Mouse (Mus musculus): ENCODE results near the gene Arhgef7. TPM values are rescaled to one million over a fixed set of nuclear protein-coding genes. Genes with fewer than 3 reads are reported as not detected.

Arhgef7 gene
- 101 and 105 TPM in 2 replicates for total RNA-seq (2014; rRNA removed)
- polyA plus RNA-seq (2015; fragmentation: Nextera tagmentation; extraction: Ambion mirVana): 49.7 and 53.9 TPM in 2 replicates

DNA sequence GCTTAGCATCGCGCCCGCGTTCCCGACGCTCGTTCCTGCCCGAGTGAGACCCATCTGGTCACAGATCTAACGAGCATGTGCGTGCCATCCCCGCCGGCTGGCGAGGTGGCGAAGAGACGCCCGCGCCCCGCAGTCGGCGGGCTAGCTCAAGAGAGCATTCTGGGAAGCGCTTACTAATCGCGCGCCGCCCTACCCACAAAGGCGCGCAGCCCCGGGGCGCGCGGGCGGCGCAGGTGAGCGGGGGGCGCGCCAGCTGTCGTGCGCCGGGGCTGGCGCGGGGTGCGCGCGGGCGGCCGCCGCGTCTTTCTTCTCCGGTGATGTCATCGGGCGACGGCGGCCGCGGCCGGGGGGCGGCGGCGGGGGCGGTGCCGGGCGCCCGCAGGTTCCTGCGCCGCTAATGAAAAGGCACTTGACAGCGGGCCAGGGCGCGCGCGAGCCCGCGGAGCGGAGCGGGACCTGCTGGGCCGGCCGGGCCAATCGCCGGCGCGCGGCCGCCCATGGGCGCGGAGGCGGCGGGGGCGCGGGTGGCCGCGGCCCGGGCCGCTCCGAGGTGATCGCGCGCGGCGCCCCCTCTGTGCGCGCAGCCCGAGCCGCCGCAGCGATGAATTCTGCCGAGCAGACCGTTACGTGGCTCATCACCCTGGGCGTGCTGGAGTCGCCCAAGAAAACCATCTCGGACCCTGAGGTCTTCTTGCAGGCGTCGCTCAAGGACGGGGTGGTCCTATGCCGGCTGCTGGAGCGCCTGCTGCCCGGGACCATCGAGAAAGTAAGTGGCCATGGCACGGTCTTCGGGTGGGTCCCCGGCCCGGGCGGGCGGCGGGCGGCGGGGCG, at the start of gene Arhgef7:
Gene Arhgef7, plus strand, starts transcription at position 71 of the 831 bp plus-strand sequence.
- WGBS: under 1% methylated on average over 120 of the region's 127 CpGs
- ATAC-seq (peak; percentile 89), DNase-seq (ENCODE audit: low spot score) (peak; percentile 95)
- Histone ChIP-seq H3K9ac (replicated peaks; ENCODE audit: low read length) (peak within 1 kb of the TSS; percentile 93), H3K4me2 (ENCODE audit: low read depth, low read length) (peak within 1 kb of the TSS; percentile 66), H3K27me3 (ENCODE audit: insufficient read depth, low read length) (no peaks in the 10 kb centered on the region), H3K4me1 (ENCODE audit: insufficient read depth, low read length) (peaks cover 13% of the 10 kb centered on the region), H3K27ac (peak within 1 kb of the TSS; percentile 99), H3K9me3 (ENCODE audit: low read length) (no peaks in the 10 kb centered on the region), H3K36me3 (ENCODE audit: insufficient read depth, low read length) (no peaks in the 10 kb centered on the region), H3K4me3 (ENCODE audit: low read length) (peak within 1 kb of the TSS; percentile 56)
- TF ChIP-seq CTCF (IDR thresholded peaks at IDR 0.05; ENCODE audit: low read depth): no peak

- 80% methylated on average over 7 of the region's 7 CpGs for WGBS
- no peaks in the 10 kb centered on the region for H3K4me1 ChIP-seq (ENCODE audit: insufficient read depth, low read length)
- no peak overlapping the region for H3K4me3 ChIP-seq (ENCODE audit: low read length)
- no peak overlapping the region for H3K9ac ChIP-seq (replicated peaks; ENCODE audit: low read length)
- H3K27me3 ChIP-seq (ENCODE audit: insufficient read depth, low read length): no peaks in the 10 kb centered on the region
- H3K9me3 ChIP-seq (ENCODE audit: low read length): no peaks in the 10 kb centered on the region
- H3K27ac ChIP-seq: no peak overlapping the region
- no peak for ATAC-seq
- no peak for DNase-seq (ENCODE audit: low spot score)
- no peak overlapping the region for H3K4me2 ChIP-seq (ENCODE audit: low read depth, low read length)
- H3K36me3 ChIP-seq (ENCODE audit: insufficient read depth, low read length): no peaks in the 10 kb centered on the region
- TF ChIP-seq CTCF (IDR thresholded peaks at IDR 0.05; ENCODE audit: low read depth): no peak
These were observed 43.0 kb upstream of the Arhgef7 start for GRCm38 (mm10) chr8:11684558-11684957.

DNA sequence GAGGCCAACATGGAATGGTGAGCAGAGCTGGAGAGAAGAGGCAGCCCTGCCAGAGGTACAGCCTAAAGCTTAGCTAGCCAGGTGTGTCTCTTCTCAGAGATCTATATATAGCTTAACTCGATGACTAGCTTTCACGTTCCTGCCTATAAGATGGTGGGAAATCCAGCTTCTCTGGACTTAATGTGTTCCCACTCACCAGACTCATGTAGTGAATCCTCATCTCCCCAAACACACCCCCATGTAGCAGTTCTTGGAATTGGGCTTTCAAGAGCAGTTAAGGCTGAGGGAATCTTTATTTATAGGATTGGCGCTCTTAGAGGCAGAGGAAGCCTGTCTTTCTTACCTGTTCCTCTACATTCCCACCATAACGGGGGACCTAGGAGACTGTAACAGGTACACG, 40.3 kb upstream of the Arhgef7 start:
- H3K4me3 ChIP-seq (ENCODE audit: low read length): no peak overlapping the region
- H3K27ac ChIP-seq: no peak overlapping the region
- DNase-seq (ENCODE audit: low spot score) (no peak), ATAC-seq (no peak)
- no peak overlapping the region for H3K9ac ChIP-seq (replicated peaks; ENCODE audit: low read length)
- no peaks in the 10 kb centered on the region for H3K4me1 ChIP-seq (ENCODE audit: insufficient read depth, low read length)
- H3K9me3 ChIP-seq (ENCODE audit: low read length): no peaks in the 10 kb centered on the region
- no peaks in the 10 kb centered on the region for H3K27me3 ChIP-seq (ENCODE audit: insufficient read depth, low read length)
- no peak overlapping the region for H3K4me2 ChIP-seq (ENCODE audit: low read depth, low read length)
- H3K36me3 ChIP-seq (ENCODE audit: insufficient read depth, low read length): no peaks in the 10 kb centered on the region
- TF ChIP-seq CTCF (IDR thresholded peaks at IDR 0.05; ENCODE audit: low read depth): no peak
- 95% methylated on average over 5 of the region's 5 CpGs for WGBS

GRCm38 (mm10) chr8:11689945-11690344, 37.6 kb upstream of the Arhgef7 start:
- Histone ChIP-seq H3K27me3 (ENCODE audit: insufficient read depth, low read length) (no peaks in the 10 kb centered on the region), H3K4me2 (ENCODE audit: low read depth, low read length) (no peak overlapping the region), H3K9me3 (ENCODE audit: low read length) (no peaks in the 10 kb centered on the region), H3K36me3 (ENCODE audit: insufficient read depth, low read length) (no peaks in the 10 kb centered on the region), H3K9ac (replicated peaks; ENCODE audit: low read length) (no peak overlapping the region), H3K27ac (no peak overlapping the region), H3K4me3 (ENCODE audit: low read length) (no peak overlapping the region), H3K4me1 (ENCODE audit: insufficient read depth, low read length) (no peaks in the 10 kb centered on the region)
- DNase-seq (ENCODE audit: low spot score) (no peak), ATAC-seq (no peak)
- no peak for TF ChIP-seq CTCF (IDR thresholded peaks at IDR 0.05; ENCODE audit: low read depth)
- WGBS: 47% methylated on average over 7 of the region's 7 CpGs

DNA sequence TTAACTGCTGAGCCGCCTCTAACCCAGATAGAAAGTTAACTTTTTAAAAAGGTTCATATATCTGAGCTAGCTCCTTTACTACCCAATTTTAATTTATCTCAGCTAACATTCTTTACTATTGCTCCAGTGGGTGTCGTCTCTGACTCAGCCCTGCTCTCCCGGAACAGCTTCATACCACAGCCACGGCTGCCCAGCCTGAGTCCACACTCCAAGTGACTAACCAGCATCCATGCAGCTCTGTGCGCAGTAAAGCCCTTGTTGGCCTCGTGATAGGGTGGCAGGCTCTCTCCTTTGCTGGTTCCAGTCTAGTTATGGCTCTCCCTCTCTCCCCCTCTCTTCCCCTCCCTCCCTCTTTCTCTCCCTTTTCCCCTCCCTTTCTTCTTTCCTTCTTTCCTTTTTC, 36.2 kb upstream of the Arhgef7 start:
- DNase-seq (ENCODE audit: low spot score) (no peak), ATAC-seq (no peak)
- TF ChIP-seq CTCF (IDR thresholded peaks at IDR 0.05; ENCODE audit: low read depth): no peak
- Histone ChIP-seq H3K27me3 (ENCODE audit: insufficient read depth, low read length) (no peaks in the 10 kb centered on the region), H3K4me2 (ENCODE audit: low read depth, low read length) (no peak overlapping the region), H3K27ac (no peak overlapping the region), H3K36me3 (ENCODE audit: insufficient read depth, low read length) (no peaks in the 10 kb centered on the region), H3K9ac (replicated peaks; ENCODE audit: low read length) (no peak overlapping the region), H3K4me1 (ENCODE audit: insufficient read depth, low read length) (no peaks in the 10 kb centered on the region), H3K9me3 (ENCODE audit: low read length) (no peaks in the 10 kb centered on the region), H3K4me3 (ENCODE audit: low read length) (no peak overlapping the region)
- whole genome bisulfite sequencing: 93% methylated on average over 6 of the region's 6 CpGs

DNA sequence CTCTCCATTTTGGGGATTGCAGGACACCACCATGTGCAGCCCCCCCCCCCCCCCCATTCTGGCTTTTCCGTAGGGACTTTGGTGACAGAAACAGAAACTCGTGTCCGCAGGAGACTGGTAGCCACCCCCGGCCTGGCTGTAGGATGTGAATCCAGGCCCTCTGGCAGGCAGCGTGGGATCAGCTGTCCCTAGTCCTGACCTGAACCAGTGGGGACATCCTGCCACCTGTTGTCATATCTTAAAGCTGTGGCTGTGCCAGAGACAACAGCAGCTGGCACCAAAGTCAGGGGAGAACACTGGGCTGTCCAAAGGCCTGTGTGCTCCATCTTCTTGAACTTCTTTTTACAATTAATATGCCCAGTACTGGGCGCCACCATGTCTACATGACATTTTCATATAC, 35.8 kb upstream of the Arhgef7 start:
- 88% methylated on average over 6 of the region's 6 CpGs for WGBS
- Histone ChIP-seq H3K27ac (no peak overlapping the region), H3K27me3 (ENCODE audit: insufficient read depth, low read length) (no peaks in the 10 kb centered on the region), H3K9me3 (ENCODE audit: low read length) (no peaks in the 10 kb centered on the region), H3K36me3 (ENCODE audit: insufficient read depth, low read length) (no peaks in the 10 kb centered on the region), H3K4me1 (ENCODE audit: insufficient read depth, low read length) (no peaks in the 10 kb centered on the region), H3K4me2 (ENCODE audit: low read depth, low read length) (no peak overlapping the region), H3K4me3 (ENCODE audit: low read length) (no peak overlapping the region), H3K9ac (replicated peaks; ENCODE audit: low read length) (no peak overlapping the region)
- no peak for TF ChIP-seq CTCF (IDR thresholded peaks at IDR 0.05; ENCODE audit: low read depth)
- DNase-seq (ENCODE audit: low spot score): no peak
- no peak for ATAC-seq

GRCm38 (mm10) chr8:11692455-11692854, 35.1 kb upstream of the Arhgef7 start:
- Histone ChIP-seq H3K4me1 (ENCODE audit: insufficient read depth, low read length) (no peaks in the 10 kb centered on the region), H3K4me2 (ENCODE audit: low read depth, low read length) (no peak overlapping the region), H3K9me3 (ENCODE audit: low read length) (no peaks in the 10 kb centered on the region), H3K36me3 (ENCODE audit: insufficient read depth, low read length) (no peaks in the 10 kb centered on the region), H3K4me3 (ENCODE audit: low read length) (no peak overlapping the region), H3K27ac (no peak overlapping the region), H3K27me3 (ENCODE audit: insufficient read depth, low read length) (no peaks in the 10 kb centered on the region), H3K9ac (replicated peaks; ENCODE audit: low read length) (no peak overlapping the region)
- ATAC-seq (no peak), DNase-seq (ENCODE audit: low spot score) (no peak)
- 83% methylated on average over 1 of the region's 1 CpGs for WGBS
- no peak for TF ChIP-seq CTCF (IDR thresholded peaks at IDR 0.05; ENCODE audit: low read depth)
